Mouse (Mus musculus) ES-E14 (cell line): ENCODE data around the gene Tmem127.

Experiments used
- MAFK ChIP-seq: IDR thresholded peaks from 2 replicates; pipeline ENCODE4 v1.6.1; 2014; ENCODE audit warnings: mild to moderate bottlenecking, low read depth, low read length, inconsistent platforms; ENCODE audit not compliant: insufficient read depth
- ZC3H11A ChIP-seq: IDR thresholded peaks from 2 replicates; pipeline ENCODE4 v1.6.1; 2012; ENCODE audit warnings: low read depth, mild to moderate bottlenecking, inconsistent platforms, low read length, borderline replicate concordance
- ZNF384 ChIP-seq: IDR thresholded peaks from 2 replicates; pipeline ENCODE4 v1.6.1; 2012; ENCODE audit warnings: low read depth, low read length, inconsistent platforms

DNA sequence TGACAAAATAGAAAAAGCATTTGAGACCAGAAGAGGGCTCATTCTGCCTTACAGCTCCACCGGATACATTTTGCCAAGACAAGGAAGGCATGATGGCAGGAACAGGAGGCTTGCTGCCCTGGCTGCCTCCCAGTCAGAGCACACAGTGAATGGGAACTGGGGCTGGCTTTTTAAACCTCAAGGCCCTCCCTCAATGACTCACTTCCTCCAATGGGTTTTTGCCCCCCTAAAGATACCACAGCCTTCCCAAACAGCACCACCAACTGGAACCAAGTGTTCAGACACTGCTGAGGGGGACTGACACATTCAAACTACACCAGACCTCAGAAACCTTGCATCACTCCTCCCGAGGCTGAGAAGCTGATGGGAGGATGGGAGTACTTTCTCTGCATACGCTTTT, 53.0 kb downstream of the Tmem127 start:
- TF ChIP-seq ZNF384 (no peak), MAFK (no peak), ZC3H11A (no peak)
